Mouse (Mus musculus) gastrocnemius, postnatal 36 days (tissue): ENCODE results near the gene Gm18596. TPM values are rescaled to one million over a fixed set of nuclear protein-coding genes. Genes with fewer than 3 reads are reported as not detected.
"Not testable (repeated sequence)": the region's sequence is repeated elsewhere in the genome, so short reads cannot be mapped to it uniquely, and the experiment has no call there.

Experiments used
- DNase-seq, 2 experiments: peaks; one replicate each; pipeline ENCODE4 v3.0.0; 2022
- intact Hi-C: fragments of 180-260 bp; cut with DNase I; formaldehyde crosslinking; loops from one replicate; pipeline ENCODE4 v1.15.1; 2025
- total RNA-seq, 2 experiments: library from RNA; stranded (reverse); gene quantifications; 2 replicates each; pipeline ENCODE4 v1.2.3; 2021

Gene Gm18596
- total RNA-seq, 2 experiments from 2014 or later, result not detected

- no peak for DNase-seq
- intact Hi-C loops, result no loop called here
These were observed 26.9 kb downstream of the Gm18596 start, which contains the start of gene Gm10142 for GRCm38 (mm10) chr10:77715507-77715906. Gene Gm10142, plus strand, starts transcription at chr10:77715807.

- intact Hi-C loops, result no loop called here
- DNase-seq, result no peak
These were observed 28.7 kb downstream of the Gm18596 start for GRCm38 (mm10) chr10:77713734-77714133.

- DNase-seq, intact Hi-C loops: not testable (repeated sequence)
These were observed 31.3 kb downstream of the Gm18596 start, which contains the start of gene Gm10024 for GRCm38 (mm10) chr10:77711157-77711556. Gene Gm10024, plus strand, starts transcription at chr10:77711457.

- intact Hi-C loops, result loop anchor here (5.0 kb wide), 1 partner anchor 227 kb away; no protein-coding TSS in a partner anchor
- no peak for DNase-seq
These were observed 32.6 kb downstream of the Gm18596 start for GRCm38 (mm10) chr10:77709831-77710230.

- intact Hi-C loops, result loop anchor here (5.0 kb wide), 1 partner anchor 231 kb away; no protein-coding TSS in a partner anchor
- no peak for DNase-seq
These were observed 36.1 kb downstream of the Gm18596 start, which contains the start of gene Gm10272 for GRCm38 (mm10) chr10:77706326-77706725. Gene Gm10272, plus strand, starts transcription at chr10:77706626.

- intact Hi-C loops, result no loop called here
- no peak for DNase-seq
These were observed 45.3 kb downstream of the Gm18596 start, which contains the start of gene Gm9508 for GRCm38 (mm10) chr10:77697133-77697532. Gene Gm9508, minus strand, starts transcription at chr10:77697233.

Other genes with a start within 250 kb of the Gm18596 start
- 1 to 10 TPM; 4.7 to 5.4 TPM for gene Fam207a, start 226.9 kb downstream of the Gm18596 start, total RNA-seq
- gene Itgb2, start 212.4 kb downstream of the Gm18596 start, total RNA-seq, result 1 to 10 TPM; 1.5 to 1.8 TPM
- 10 to 100 TPM; 26.6 to 30.1 TPM for gene Pttg1ip, start 160.9 kb downstream of the Gm18596 start, total RNA-seq
- 10 to 100 TPM; 33.3 to 40.1 TPM for gene Sumo3, start 136.5 kb downstream of the Gm18596 start, total RNA-seq
- 1 to 10 TPM; 7.5 to 8.6 TPM for gene Gm49325, start 136.4 kb downstream of the Gm18596 start, total RNA-seq
- 10 to 100 TPM; 80.7 to 86.5 TPM for gene Ube2g2, start 120.4 kb downstream of the Gm18596 start, total RNA-seq
- not detected for gene Tspear, start 56.1 kb downstream of the Gm18596 start, total RNA-seq
- gene Gm19402, start 51.9 kb downstream of the Gm18596 start, total RNA-seq, result not detected
- not detected for gene Gm9508, start 45.4 kb downstream of the Gm18596 start, total RNA-seq
- not detected for gene Gm10272, start 36.0 kb downstream of the Gm18596 start, total RNA-seq
- not detected for gene Gm10024, start 31.2 kb downstream of the Gm18596 start, total RNA-seq
- not detected for gene Gm10142, start 26.8 kb downstream of the Gm18596 start, total RNA-seq
- not detected for gene Krtap12-1, start 22.0 kb downstream of the Gm18596 start, total RNA-seq
- gene Gm10100, start 16.2 kb downstream of the Gm18596 start, total RNA-seq, result not detected
- not detected for gene Gm9736, start 8.7 kb upstream of the Gm18596 start, total RNA-seq
- gene Gm3233, start 17.0 kb upstream of the Gm18596 start, total RNA-seq, result not detected
- gene Gm3238, start 28.7 kb upstream of the Gm18596 start, total RNA-seq, result not detected
- not detected for gene Gm7138, start 34.3 kb upstream of the Gm18596 start, total RNA-seq
- not detected for gene Gm3250, start 39.9 kb upstream of the Gm18596 start, total RNA-seq
- not detected for gene Gm7137, start 45.6 kb upstream of the Gm18596 start, total RNA-seq
- not detected for gene Gm9639, start 52.4 kb upstream of the Gm18596 start, total RNA-seq
- not detected for gene Gm19668, start 56.5 kb upstream of the Gm18596 start, total RNA-seq
- gene Gm9507, start 69.2 kb upstream of the Gm18596 start, total RNA-seq, result not detected
- not detected for gene Gm2696, start 72.0 kb upstream of the Gm18596 start, total RNA-seq
- gene Krtap10-4, start 84.5 kb upstream of the Gm18596 start, total RNA-seq, result not detected
- not detected for gene Krtap10-10, start 93.3 kb upstream of the Gm18596 start, total RNA-seq
- gene Gm36176, start 104.2 kb upstream of the Gm18596 start, total RNA-seq, result not detected
- not detected for gene Gm10318, start 110.2 kb upstream of the Gm18596 start, total RNA-seq
- not detected for gene Gm3285, start 119.3 kb upstream of the Gm18596 start, total RNA-seq
- gene Lrrc3, start 159.9 kb upstream of the Gm18596 start, total RNA-seq, result under 1 TPM; 0.08 to 0.17 TPM
- under 1 TPM; 0.10 to 0.89 TPM for gene Trpm2, start 227.9 kb upstream of the Gm18596 start, total RNA-seq
- gene 1810043G02Rik, start 235.9 kb upstream of the Gm18596 start, total RNA-seq, result 1 to 10 TPM; 3.1 to 4.5 TPM